Mouse (Mus musculus): ENCODE measurements around the gene Cep170. TPM values are rescaled to one million over a fixed set of nuclear protein-coding genes. Genes with fewer than 3 reads are reported as not detected.

Gene Cep170
- polyA plus RNA-seq, 1 experiment from 2014 or later, result 20.1 TPM

GRCm38 (mm10) chr1:176798673-176799072 is 15.2 kb downstream of the Cep170 start:
- Histone ChIP-seq H3K4me2 (no peak overlapping the region), H3K4me3 (replicated peaks) (no peak overlapping the region), H3K4me1 (no peaks in the 10 kb centered on the region), H3K27ac (no peak overlapping the region), H3K36me3 (no peaks in the 10 kb centered on the region), H3K27me3 (replicated peaks) (no peaks in the 10 kb centered on the region), H3K9ac (no peak overlapping the region), H3K9me3 (no peaks in the 10 kb centered on the region)
- no peak for ATAC-seq (ENCODE audit: insufficient read depth, low FRiP score, low read depth)

- H3K9ac ChIP-seq, result no peak overlapping the region
- 89% methylated on average over 1 of the region's 1 CpGs for WGBS
- no peaks in the 10 kb centered on the region for H3K27me3 ChIP-seq (replicated peaks)
- H3K4me2 ChIP-seq, result no peak overlapping the region
- no peak overlapping the region for H3K4me3 ChIP-seq (replicated peaks)
- H3K36me3 ChIP-seq, result no peaks in the 10 kb centered on the region
- no peak overlapping the region for H3K27ac ChIP-seq
- no peaks in the 10 kb centered on the region for H3K9me3 ChIP-seq
- no peaks in the 10 kb centered on the region for H3K4me1 ChIP-seq
- no peak for ATAC-seq (ENCODE audit: insufficient read depth, low FRiP score, low read depth)
These were observed 21.7 kb downstream of the Cep170 start for GRCm38 (mm10) chr1:176792175-176792574.

GRCm38 (mm10) chr1:176789326-176789725 is 24.5 kb downstream of the Cep170 start:
- no peak for ATAC-seq (ENCODE audit: insufficient read depth, low FRiP score, low read depth)
- no peaks in the 10 kb centered on the region for H3K36me3 ChIP-seq
- WGBS, result 86% methylated on average over 7 of the region's 7 CpGs

GRCm38 (mm10) chr1:176774533-176774932 is 39.3 kb downstream of the Cep170 start:
- Histone ChIP-seq H3K9me3 (no peaks in the 10 kb centered on the region), H3K4me2 (no peak overlapping the region), H3K36me3 (peaks cover 5% of the 10 kb centered on the region; the same call in 1 of the 2 replicates), H3K4me3 (replicated peaks) (no peak overlapping the region), H3K27me3 (replicated peaks) (no peaks in the 10 kb centered on the region), H3K4me1 (no peaks in the 10 kb centered on the region), H3K9ac (no peak overlapping the region), H3K27ac (no peak overlapping the region)
- ATAC-seq (ENCODE audit: insufficient read depth, low FRiP score, low read depth), result no peak
- WGBS, result 83% methylated on average over 4 of the region's 4 CpGs

More at GRCm38 (mm10) chr1:176789326-176789725, 24.5 kb downstream of the Cep170 start:
- Histone ChIP-seq H3K9ac (no peak overlapping the region), H3K4me1 (no peaks in the 10 kb centered on the region), H3K4me2 (no peak overlapping the region), H3K9me3 (no peaks in the 10 kb centered on the region), H3K27ac (no peak overlapping the region), H3K4me3 (replicated peaks) (no peak overlapping the region), H3K27me3 (replicated peaks) (no peaks in the 10 kb centered on the region)

GRCm38 (mm10) chr1:176762295-176762694 is 51.6 kb downstream of the Cep170 start:
- Histone ChIP-seq H3K4me3 (replicated peaks) (no peak overlapping the region), H3K9me3 (no peaks in the 10 kb centered on the region), H3K36me3 (no peaks in the 10 kb centered on the region; the same call in 1 of the 2 replicates), H3K4me2 (no peak overlapping the region), H3K4me1 (no peaks in the 10 kb centered on the region), H3K27me3 (replicated peaks) (no peaks in the 10 kb centered on the region), H3K27ac (no peak overlapping the region), H3K9ac (no peak overlapping the region)
- WGBS, result 75% methylated on average over 2 of the region's 2 CpGs
- ATAC-seq (ENCODE audit: insufficient read depth, low FRiP score, low read depth), result no peak

- no peak for ATAC-seq (ENCODE audit: insufficient read depth, low FRiP score, low read depth)
- no peaks in the 10 kb centered on the region for H3K4me1 ChIP-seq
- no peak overlapping the region for H3K27ac ChIP-seq
- no peak overlapping the region for H3K4me2 ChIP-seq
- no peaks in the 10 kb centered on the region for H3K27me3 ChIP-seq (replicated peaks)
- no peak overlapping the region for H3K9ac ChIP-seq
- WGBS, result 100% methylated on average over 1 of the region's 1 CpGs
- no peaks in the 10 kb centered on the region for H3K9me3 ChIP-seq
- no peak overlapping the region for H3K4me3 ChIP-seq (replicated peaks)
- H3K36me3 ChIP-seq, result peaks cover 5% of the 10 kb centered on the region; the same call in 1 of the 2 replicates
These were observed 53.2 kb downstream of the Cep170 start for GRCm38 (mm10) chr1:176760673-176761072.

GRCm38 (mm10) chr1:176755586-176755985 is 58.3 kb downstream of the Cep170 start:
- Histone ChIP-seq H3K4me3 (replicated peaks) (no peak overlapping the region), H3K4me1 (no peaks in the 10 kb centered on the region), H3K27ac (no peak overlapping the region), H3K9me3 (no peaks in the 10 kb centered on the region), H3K36me3 (peaks cover 12% of the 10 kb centered on the region; the same call in 1 of the 2 replicates), H3K9ac (no peak overlapping the region), H3K27me3 (replicated peaks) (no peaks in the 10 kb centered on the region), H3K4me2 (no peak overlapping the region)
- no peak for ATAC-seq (ENCODE audit: insufficient read depth, low FRiP score, low read depth)
- WGBS, result 91% methylated on average over 9 of the region's 9 CpGs

- H3K4me3 ChIP-seq (replicated peaks), result no peak overlapping the region
These were observed 59.8 kb downstream of the Cep170 start for GRCm38 (mm10) chr1:176753861-176754718.

GRCm38 (mm10) chr1:176749708-176750107 is 64.2 kb downstream of the Cep170 start:
- Histone ChIP-seq H3K9ac (no peak overlapping the region), H3K9me3 (no peaks in the 10 kb centered on the region), H3K27me3 (replicated peaks) (no peaks in the 10 kb centered on the region), H3K4me2 (no peak overlapping the region), H3K27ac (no peak overlapping the region), H3K4me3 (replicated peaks) (no peak overlapping the region), H3K36me3 (no peaks in the 10 kb centered on the region), H3K4me1 (no peaks in the 10 kb centered on the region)
- WGBS, result 87% methylated on average over 7 of the region's 7 CpGs
- no peak for ATAC-seq (ENCODE audit: insufficient read depth, low FRiP score, low read depth)

More at GRCm38 (mm10) chr1:176753861-176754718, 59.8 kb downstream of the Cep170 start:
- WGBS, result 73% methylated on average over 14 of the region's 14 CpGs
- Histone ChIP-seq H3K4me1 (no peaks in the 10 kb centered on the region), H3K36me3 (peaks cover 12% of the 10 kb centered on the region; the same call in 1 of the 2 replicates), H3K27ac (no peak overlapping the region), H3K9me3 (no peaks in the 10 kb centered on the region), H3K4me2 (no peak overlapping the region), H3K27me3 (replicated peaks) (no peaks in the 10 kb centered on the region), H3K9ac (no peak overlapping the region)
- ATAC-seq (ENCODE audit: insufficient read depth, low FRiP score, low read depth), result no peak

GRCm38 (mm10) chr1:176732834-176733233 is 81.0 kb downstream of the Cep170 start:
- Histone ChIP-seq H3K9me3 (no peaks in the 10 kb centered on the region), H3K9ac (no peak overlapping the region), H3K27ac (no peak overlapping the region), H3K4me2 (no peak overlapping the region), H3K36me3 (0 out of 2 replicates have a peak, but pooled peaks cover 16% of the 10 kb centered on the region), H3K4me1 (no peaks in the 10 kb centered on the region), H3K27me3 (replicated peaks) (no peaks in the 10 kb centered on the region), H3K4me3 (replicated peaks) (no peak overlapping the region)
- 83% methylated on average over 2 of the region's 2 CpGs for WGBS
- ATAC-seq (ENCODE audit: insufficient read depth, low FRiP score, low read depth), result no peak

GRCm38 (mm10) chr1:176730528-176730927 is 83.3 kb downstream of the Cep170 start:
- 79% methylated on average over 2 of the region's 2 CpGs for WGBS
- H3K9me3 ChIP-seq, result no peaks in the 10 kb centered on the region
- ATAC-seq (ENCODE audit: insufficient read depth, low FRiP score, low read depth), result no peak
- no peak overlapping the region for H3K4me2 ChIP-seq
- H3K4me3 ChIP-seq (replicated peaks), result no peak overlapping the region
- 0 out of 2 replicates have a peak, but pooled peaks cover 14% of the 10 kb centered on the region for H3K36me3 ChIP-seq
- no peaks in the 10 kb centered on the region for H3K27me3 ChIP-seq (replicated peaks)
- H3K4me1 ChIP-seq, result no peaks in the 10 kb centered on the region
- no peak overlapping the region for H3K27ac ChIP-seq
- no peak overlapping the region for H3K9ac ChIP-seq

GRCm38 (mm10) chr1:176727372-176727771 is 86.5 kb downstream of the Cep170 start:
- H3K27ac ChIP-seq, result no peak overlapping the region
- H3K27me3 ChIP-seq (replicated peaks), result no peaks in the 10 kb centered on the region
- no peak overlapping the region for H3K4me2 ChIP-seq
- H3K9ac ChIP-seq, result no peak overlapping the region
- 0 out of 2 replicates have a peak, but pooled peaks cover 8% of the 10 kb centered on the region for H3K36me3 ChIP-seq
- H3K9me3 ChIP-seq, result no peaks in the 10 kb centered on the region
- 87% methylated on average over 2 of the region's 2 CpGs for WGBS
- ATAC-seq (ENCODE audit: insufficient read depth, low FRiP score, low read depth), result no peak
- H3K4me1 ChIP-seq, result no peaks in the 10 kb centered on the region
- H3K4me3 ChIP-seq (replicated peaks), result no peak overlapping the region
